Mouse (Mus musculus) T-helper 2 cell (primary cell): ENCODE data around the gene Rab44.
"Not testable (repeated sequence)": the region's sequence is repeated elsewhere in the genome, so short reads cannot be mapped to it uniquely, and the experiment has no call there.

Source experiments
- in situ Hi-C: fragments of 300-600 bp; cut with MboI, MseI; formaldehyde crosslinking; loops from one replicate; pipeline ENCODE4 v1.15.1; 2025; ENCODE audit warnings: high pct_unique_total_duplicates

Gene Rab44

GRCm38 (mm10) chr17:29091348-29091944 lies 22.5 kb upstream of the Rab44 start:
- in situ Hi-C loops: loop anchor here (5.0 kb wide), 1 partner anchor 39 kb away; no protein-coding TSS in a partner anchor

- in situ Hi-C loops: loop anchor here (5.0 kb wide), 1 partner anchor 40 kb away; no protein-coding TSS in a partner anchor
These were observed 21.4 kb upstream of the Rab44 start for GRCm38 (mm10) chr17:29092497-29092896.

- in situ Hi-C loops: loop anchor here (5.0 kb wide), 1 partner anchor 41 kb away; no protein-coding TSS in a partner anchor
These were observed 20.6 kb upstream of the Rab44 start for GRCm38 (mm10) chr17:29093110-29093952.

- in situ Hi-C loops: loop anchor here (5.0 kb wide), 1 partner anchor 42 kb away; no protein-coding TSS in a partner anchor
These were observed 20.0 kb upstream of the Rab44 start for GRCm38 (mm10) chr17:29093961-29094309.

- in situ Hi-C loops: loop anchor here (5.0 kb wide), 1 partner anchor 42 kb away; no protein-coding TSS in a partner anchor
These were observed 19.4 kb upstream of the Rab44 start for GRCm38 (mm10) chr17:29094310-29095181.

- in situ Hi-C loops: no loop called here
These were observed 18.7 kb upstream of the Rab44 start for GRCm38 (mm10) chr17:29095201-29095733.

- in situ Hi-C loops: no loop called here
These were observed 17.7 kb upstream of the Rab44 start for GRCm38 (mm10) chr17:29096245-29096644.

GRCm38 (mm10) chr17:29096851-29097561 lies 16.9 kb upstream of the Rab44 start:
- in situ Hi-C loops: no loop called here

- in situ Hi-C loops: no loop called here
These were observed 15.7 kb upstream of the Rab44 start for GRCm38 (mm10) chr17:29098291-29098690.

GRCm38 (mm10) chr17:29099076-29099475 lies 14.9 kb upstream of the Rab44 start:
- in situ Hi-C loops: no loop called here

GRCm38 (mm10) chr17:29100627-29101026 lies 13.3 kb upstream of the Rab44 start:
- in situ Hi-C loops: no loop called here

- in situ Hi-C loops: not testable (repeated sequence)
These were observed 3.6 kb upstream of the Rab44 start for GRCm38 (mm10) chr17:29110356-29110755.

- in situ Hi-C loops: no loop called here
These were observed 2.6 kb upstream of the Rab44 start for GRCm38 (mm10) chr17:29111332-29111731.

GRCm38 (mm10) chr17:29116023-29116422 lies 2.1 kb downstream of the Rab44 start:
- in situ Hi-C loops: no loop called here

- in situ Hi-C loops: no loop called here
These were observed 3.2 kb downstream of the Rab44 start for GRCm38 (mm10) chr17:29117006-29117648.

- in situ Hi-C loops: no loop called here
These were observed 4.1 kb downstream of the Rab44 start for GRCm38 (mm10) chr17:29118057-29118456.

- in situ Hi-C loops: no loop called here
These were observed 6.7 kb downstream of the Rab44 start for GRCm38 (mm10) chr17:29120666-29121065.

GRCm38 (mm10) chr17:29122817-29123216 lies 8.9 kb downstream of the Rab44 start:
- in situ Hi-C loops: no loop called here

GRCm38 (mm10) chr17:29123578-29124174 lies 9.7 kb downstream of the Rab44 start:
- in situ Hi-C loops: no loop called here

- in situ Hi-C loops: no loop called here
These were observed 12.6 kb downstream of the Rab44 start for GRCm38 (mm10) chr17:29126561-29126960.
